8 mouse cellular contexts compared by ENCODE assay signal in genomic region chr13:21222463-21223022, GRCm38 (mm10). TPM values are rescaled to one million over a fixed set of nuclear protein-coding genes. Genes with fewer than 3 reads are reported as not detected.
DNase-seq lines count a peak whose midpoint lies in the region; ATAC-seq and TF ChIP-seq lines count a peak whose summit lies in the region.

No protein-coding gene starts in this region.

- H3K27ac ChIP-seq in lung, embryonic 15.5 days = 0 out of 2 replicates have a peak overlapping the region, but pooled peaks have one; percentile 18
- H3K27ac ChIP-seq in olfactory bulb, adult 2 months (ENCODE audit: insufficient read depth, low read depth, low read length) = no peak overlapping the region
- no peak overlapping the region for H3K27ac ChIP-seq in thymus, adult 2 months (ENCODE audit: control insufficient read depth, insufficient read depth, low read length)

- no peak for TF ChIP-seq CTCF in olfactory bulb, adult 2 months (IDR thresholded peaks at IDR 0.05; ENCODE audit: insufficient read depth, low read depth, low read length)
- TF ChIP-seq CTCF in thymus, adult 2 months (IDR thresholded peaks at IDR 0.05; ENCODE audit: borderline replicate concordance, control insufficient read depth, extremely low read depth, insufficient read depth, low read length, poor library complexity) = no peak

- WGBS in lung, embryonic 15.5 days = under 1% methylated on average over 20 of the region's 20 CpGs
- 7% methylated on average over 20 of the region's 20 CpGs for WGBS in olfactory bulb, adult 2 months
- 2% methylated on average over 20 of the region's 20 CpGs for WGBS in thymus, adult 2 months

- H3K27me3 ChIP-seq in lung, embryonic 15.5 days = no peaks in the 10 kb centered on the region
- no peaks in the 10 kb centered on the region for H3K27me3 ChIP-seq in thymus, adult 2 months (ENCODE audit: control insufficient read depth, insufficient read depth, low read length)

- peak; percentile 81 for DNase-seq in MN1 (ENCODE audit: low spot score)
- DNase-seq in cerebellum, adult 8-10 months = peak; percentile 91
- DNase-seq in forelimb bud, embryonic 11.5 days (ENCODE audit: low read depth, low spot score) = peak; percentile 93
- DNase-seq in layer of hippocampus, adult 9-10 months (ENCODE audit: low spot score) = peak; percentile 91
- DNase-seq in thymus, adult 2 months = peak; percentile 78

- peak overlapping the region; percentile 59 for H3K4me2 ChIP-seq in lung, embryonic 15.5 days

- peak overlapping the region; percentile 47 for H3K4me3 ChIP-seq in lung, embryonic 15.5 days
- H3K4me3 ChIP-seq in olfactory bulb, adult 2 months (ENCODE audit: insufficient read depth, low read depth, low read length) = peak overlapping the region; percentile 52
- H3K4me3 ChIP-seq in thymus, adult 2 months (ENCODE audit: control insufficient read depth, insufficient read depth, low read length) = peak overlapping the region; percentile 42

- TF ChIP-seq POLR2A in olfactory bulb, adult 2 months (IDR thresholded peaks at IDR 0.05; ENCODE audit: insufficient read depth, low read depth, low read length) = no peak
- no peak for TF ChIP-seq POLR2A in thymus, adult 2 months (IDR thresholded peaks at IDR 0.05; ENCODE audit: control insufficient read depth, extremely low read depth, insufficient read depth, low read length, poor library complexity)

- no peaks in the 10 kb centered on the region for H3K36me3 ChIP-seq in lung, embryonic 15.5 days
- no peaks in the 10 kb centered on the region for H3K36me3 ChIP-seq in thymus, adult 2 months (ENCODE audit: control insufficient read depth, insufficient read depth, low read length)

- no peaks in the 10 kb centered on the region for H3K9me3 ChIP-seq in lung, embryonic 15.5 days

- H3K4me1 ChIP-seq in lung, embryonic 15.5 days = peaks cover 7% of the 10 kb centered on the region; the same call in 1 of the 2 replicates
- H3K4me1 ChIP-seq in olfactory bulb, adult 2 months (ENCODE audit: control insufficient read depth, insufficient read depth, low read length) = peaks cover 2% of the 10 kb centered on the region
- H3K4me1 ChIP-seq in thymus, adult 2 months (replicated peaks; ENCODE audit: control insufficient read depth, insufficient read depth, low read length) = peaks cover 11% of the 10 kb centered on the region

- peak overlapping the region; percentile 35 for H3K9ac ChIP-seq in lung, embryonic 15.5 days

- ATAC-seq in hematopoietic stem cell, adult 5-6 weeks (replicated peaks in 1 of 2; ENCODE audit: insufficient read depth in 1 of 2, low FRiP score in 2 of 2, low TSS enrichment in 1 of 2, low read depth in 1 of 2, poor library complexity in 2 of 2, severe bottlenecking in 2 of 2) = peak; percentile 88 to 91
- ATAC-seq in lung, embryonic 15.5 days (ENCODE audit: borderline replicate concordance, extremely low read depth, low FRiP score, low TSS enrichment) = peak; percentile 89; the same call in 1 of the 2 replicates

RNA-seq across cellular contexts. Expression of gene Trim27, which starts 43.3 kb away (rescaled TPM):
- 150 and 162 TPM in 2 replicates for total RNA-seq in hematopoietic stem cell, adult 5-6 weeks (2017)
- polyA plus RNA-seq in lung, embryonic 15.5 days (2015; fragmentation: Nextera tagmentation; extraction: Ambion mirVana) = 147 and 148 TPM in 2 replicates
- not detected in 2 replicates for polyA plus RNA-seq in olfactory bulb, adult 2 months (2012; ENCODE audit: insufficient read depth, insufficient read length, low replicate concordance, missing spikeins)
- 131 and 200 TPM in 2 replicates for polyA plus RNA-seq in thymus, adult 2 months (2012; rRNA removed)

Comparison
In these comparisons a context has a peak if more than half of its experiments do, and no peak if none do; other contexts are left out.
1. RNA of gene Trim27, which starts 43.3 kb away (polyA plus RNA-seq): 147 to 148 TPM in lung, embryonic 15.5 days and 131 to 200 TPM in thymus, adult 2 months; not detected in olfactory bulb, adult 2 months; every median in the first group is over 100 times any median in the second.
2. Peak in every context shown above with its lines, with median percentiles within 50 percentile points of each other: DNase-seq and H3K4me3 ChIP-seq.